Mouse (Mus musculus) bone marrow macrophage, adult 2 months (primary cell): ENCODE measurements at regions not wholly inside any gene's neighbourhood (a gene's known extent, or its start where the extent isn't known, plus 50 kb on each side); places are given as distances from the start of the nearest gene placed in this dataset.

ENCODE experiments used
- H3K27ac ChIP-seq: 2 replicates; pipeline ENCODE4 v1.5.1; 2012; ENCODE audit warnings: low read depth, low read length; ENCODE audit not compliant: insufficient read depth
- H3K4me1 ChIP-seq: 2 replicates; pipeline ENCODE4 v1.6.1; 2012; ENCODE audit warnings: low read length; ENCODE audit not compliant: control insufficient read depth, insufficient read depth
- H3K4me3 ChIP-seq: 2 replicates; pipeline ENCODE4 v1.5.1; 2012; ENCODE audit warnings: mild to moderate bottlenecking, low read length, moderate library complexity; ENCODE audit not compliant: insufficient read depth
- CTCF ChIP-seq: IDR thresholded peaks from 2 replicates; pipeline ENCODE4 v1.5.1; 2012; ENCODE audit warnings: low read depth, mild to moderate bottlenecking, low read length, moderate library complexity
- POLR2A ChIP-seq: IDR thresholded peaks from 2 replicates; pipeline ENCODE4 v1.6.1; 2012; ENCODE audit warnings: mild to moderate bottlenecking, low read depth, low read length, borderline replicate concordance

DNA sequence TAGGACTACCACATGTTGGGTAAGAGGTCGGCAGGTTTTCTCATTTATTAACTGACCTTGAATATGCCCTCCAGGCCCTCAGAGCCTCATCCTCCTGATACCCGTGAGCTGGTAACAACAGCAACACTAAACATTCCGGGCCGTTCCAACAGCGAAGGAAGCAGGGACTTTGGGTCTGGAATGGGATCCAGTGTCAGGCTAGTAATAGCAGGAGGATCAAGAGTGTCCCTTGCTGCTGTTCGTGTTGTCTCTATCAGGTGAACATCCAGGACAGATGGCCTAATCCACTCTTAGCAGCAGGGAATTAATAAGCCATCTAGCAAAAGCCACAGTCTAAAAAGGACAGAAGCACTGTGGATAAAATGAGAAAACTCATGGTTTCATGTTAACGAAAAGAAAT is 106.7 kb downstream of the Cpeb2 start:
- no peak overlapping the region for H3K27ac ChIP-seq
- H3K4me1 ChIP-seq: no peaks in the 10 kb centered on the region
- no peak overlapping the region for H3K4me3 ChIP-seq
- TF ChIP-seq POLR2A (no peak), CTCF (no peak)

DNA sequence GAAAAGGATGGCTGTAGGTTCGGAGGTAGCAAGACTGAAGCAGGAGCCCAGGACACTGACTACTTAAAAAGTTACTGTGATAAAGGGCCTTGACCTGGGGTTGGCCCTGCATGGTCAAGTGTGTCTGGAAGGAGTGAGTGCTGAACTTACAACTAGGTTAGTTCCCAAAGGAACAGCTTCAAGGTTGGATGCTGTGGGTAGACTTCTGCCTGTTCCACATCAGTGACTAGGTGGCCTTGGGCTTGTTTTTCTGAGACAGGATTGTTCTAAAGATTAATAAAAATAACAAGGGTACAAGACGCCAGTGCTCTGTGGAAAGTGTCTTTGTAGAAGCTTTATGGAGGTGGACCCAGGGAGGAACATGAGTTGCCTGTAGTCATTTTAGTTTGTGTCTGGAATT is 108.5 kb downstream of the Cpeb2 start:
- TF ChIP-seq CTCF (no peak), POLR2A (no peak)
- no peak overlapping the region for H3K4me3 ChIP-seq
- no peaks in the 10 kb centered on the region for H3K4me1 ChIP-seq
- no peak overlapping the region for H3K27ac ChIP-seq

GRCm38 (mm10) chr5:43344441-43344840 is 111.5 kb downstream of the Cpeb2 start:
- Histone ChIP-seq H3K27ac (no peak overlapping the region), H3K4me3 (no peak overlapping the region), H3K4me1 (no peaks in the 10 kb centered on the region)
- TF ChIP-seq CTCF (no peak), POLR2A (no peak)

- TF ChIP-seq CTCF (no peak), POLR2A (no peak)
- Histone ChIP-seq H3K4me1 (peaks cover 13% of the 10 kb centered on the region), H3K27ac (no peak overlapping the region), H3K4me3 (no peak overlapping the region)
Measured at GRCm38 (mm10) chr5:43350987-43351386, 118.0 kb downstream of the Cpeb2 start.

DNA sequence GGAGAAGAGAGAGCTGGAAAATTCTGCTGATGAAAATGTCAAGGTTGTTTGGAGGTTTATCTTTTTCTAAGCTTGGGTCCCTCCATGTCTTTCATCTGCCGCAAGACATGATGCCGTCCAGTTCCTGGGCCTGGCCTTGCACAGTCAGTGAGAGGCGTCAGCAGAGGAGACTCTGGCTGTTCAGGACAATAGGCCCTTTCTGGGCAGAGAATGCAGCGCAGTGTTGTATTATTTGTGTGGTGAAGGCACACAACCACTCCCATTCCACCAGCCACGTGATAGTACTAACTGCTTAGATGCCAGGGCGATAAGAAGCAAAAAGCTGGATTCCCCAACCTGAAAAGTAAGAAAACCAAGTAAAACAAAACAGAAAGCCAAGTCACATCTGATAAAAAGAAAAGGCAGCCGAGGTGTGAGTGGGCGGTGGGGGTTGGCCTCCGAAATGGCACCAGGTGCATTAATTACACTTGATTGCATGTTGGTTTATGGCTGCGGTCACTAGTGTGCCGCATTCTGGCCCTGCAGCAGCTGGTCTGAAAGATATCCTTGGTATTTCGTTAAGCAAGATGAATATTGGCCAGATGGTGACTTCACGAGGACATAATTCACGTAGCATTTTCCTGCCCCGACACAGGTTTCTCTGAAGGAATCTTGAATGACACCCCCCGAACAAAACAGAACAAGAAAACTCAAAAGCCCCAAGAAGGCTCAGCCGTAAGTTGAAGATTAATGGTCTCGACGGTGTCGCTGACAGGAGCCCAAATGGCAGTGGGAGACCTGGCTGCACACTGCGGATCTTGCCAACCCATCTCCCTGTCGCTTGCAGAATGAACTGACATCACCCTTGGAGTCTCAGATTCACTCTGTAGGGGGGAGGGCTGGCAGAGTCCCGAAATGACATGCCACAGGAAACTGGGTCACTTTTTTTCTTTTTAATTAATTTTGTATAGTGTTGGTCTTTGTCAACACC is 120.3 kb downstream of the Cpeb2 start:
- Histone ChIP-seq H3K4me3 (no peak overlapping the region), H3K4me1 (peaks cover 15% of the 10 kb centered on the region), H3K27ac (no peak overlapping the region)
- no peak for TF ChIP-seq POLR2A
- TF ChIP-seq CTCF: no peak

DNA sequence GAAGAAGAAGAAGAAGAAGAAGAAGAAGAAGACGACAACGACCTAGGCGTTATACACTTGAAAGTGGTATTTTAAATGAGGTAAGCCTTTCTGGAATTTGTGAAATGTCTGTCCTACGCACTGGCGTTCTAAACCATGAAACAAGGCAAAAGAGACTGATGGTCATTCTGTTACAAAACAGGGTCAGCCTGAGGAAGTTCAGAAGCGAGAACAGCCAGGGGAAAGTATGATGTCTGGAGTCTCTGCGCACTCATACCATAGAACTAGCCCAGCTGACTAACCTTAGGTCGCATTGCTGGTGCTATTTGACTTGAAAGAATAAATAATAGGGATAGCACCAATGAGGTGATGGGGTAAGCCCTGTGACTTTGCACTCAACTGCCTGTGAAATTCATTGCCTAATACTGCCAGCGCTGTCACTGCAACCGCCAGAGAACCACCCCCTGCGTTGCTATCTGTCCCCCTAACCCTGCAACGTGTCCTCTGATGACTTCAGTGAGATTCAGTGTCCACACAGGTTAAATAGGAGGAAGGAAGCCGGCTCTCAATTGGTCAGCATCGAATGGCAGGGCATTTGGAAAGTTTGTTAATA is 121.5 kb downstream of the Cpeb2 start:
- peak overlapping the region; percentile 51 for H3K4me3 ChIP-seq
- 0 out of 2 replicates have a peak overlapping the region, but pooled peaks have one; percentile 5 for H3K27ac ChIP-seq
- H3K4me1 ChIP-seq: peaks cover 15% of the 10 kb centered on the region
- TF ChIP-seq POLR2A: no peak
- no peak for TF ChIP-seq CTCF

DNA sequence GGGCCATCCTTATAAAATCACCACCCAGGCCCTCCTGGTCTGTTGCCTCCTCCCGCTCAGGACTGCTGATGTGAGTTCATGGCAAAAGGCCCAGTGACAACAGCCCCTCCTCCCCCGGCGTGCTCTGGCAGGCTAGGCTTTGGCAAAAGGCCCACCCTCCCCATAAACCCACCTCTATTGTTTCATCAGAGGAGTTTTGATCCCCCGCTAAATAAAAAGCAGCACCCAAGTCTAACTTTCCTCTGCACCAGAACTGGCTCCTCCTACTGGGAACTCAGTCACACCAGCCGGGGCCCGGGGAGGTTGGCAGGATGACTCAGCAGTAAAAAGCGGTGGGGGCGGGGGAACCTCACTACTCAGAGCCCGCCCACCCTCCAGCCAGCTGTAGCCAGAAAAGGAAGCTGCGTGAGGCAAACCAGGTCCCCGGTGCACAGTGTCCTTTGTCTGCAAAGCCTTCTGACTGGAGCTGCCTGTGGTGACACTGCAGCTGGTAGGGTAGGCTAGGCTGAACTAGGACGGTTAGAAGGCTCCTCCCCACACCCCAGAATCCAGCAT is 122.1 kb downstream of the Cpeb2 start:
- TF ChIP-seq CTCF (no peak), POLR2A (no peak)
- peak overlapping the region; percentile 51 for H3K4me3 ChIP-seq
- peak overlapping the region; percentile 37 for H3K27ac ChIP-seq
- H3K4me1 ChIP-seq: peaks cover 15% of the 10 kb centered on the region

GRCm38 (mm10) chr5:43355832-43356231 is 122.9 kb downstream of the Cpeb2 start:
- peaks cover 15% of the 10 kb centered on the region for H3K4me1 ChIP-seq
- H3K4me3 ChIP-seq: no peak overlapping the region
- no peak overlapping the region for H3K27ac ChIP-seq
- no peak for TF ChIP-seq CTCF
- no peak for TF ChIP-seq POLR2A

- H3K27ac ChIP-seq: no peak overlapping the region
- peaks cover 15% of the 10 kb centered on the region for H3K4me1 ChIP-seq
- TF ChIP-seq POLR2A (no peak), CTCF (no peak)
- H3K4me3 ChIP-seq: no peak overlapping the region
Measured at GRCm38 (mm10) chr5:43357100-43357680, 124.2 kb downstream of the Cpeb2 start.

- no peak for TF ChIP-seq CTCF
- no peak for TF ChIP-seq POLR2A
- H3K4me1 ChIP-seq: peaks cover 15% of the 10 kb centered on the region
- no peak overlapping the region for H3K4me3 ChIP-seq
- H3K27ac ChIP-seq: no peak overlapping the region
Measured at GRCm38 (mm10) chr5:43357901-43358300, 124.9 kb downstream of the Cpeb2 start.
